Mouse (Mus musculus): ENCODE data around the gene Zc3h14. TPM values are rescaled to one million over a fixed set of nuclear protein-coding genes. Genes with fewer than 3 reads are reported as not detected.

Zc3h14 gene
- polyA plus RNA-seq, 1 experiment from 2014 or later: 141 TPM

DNA sequence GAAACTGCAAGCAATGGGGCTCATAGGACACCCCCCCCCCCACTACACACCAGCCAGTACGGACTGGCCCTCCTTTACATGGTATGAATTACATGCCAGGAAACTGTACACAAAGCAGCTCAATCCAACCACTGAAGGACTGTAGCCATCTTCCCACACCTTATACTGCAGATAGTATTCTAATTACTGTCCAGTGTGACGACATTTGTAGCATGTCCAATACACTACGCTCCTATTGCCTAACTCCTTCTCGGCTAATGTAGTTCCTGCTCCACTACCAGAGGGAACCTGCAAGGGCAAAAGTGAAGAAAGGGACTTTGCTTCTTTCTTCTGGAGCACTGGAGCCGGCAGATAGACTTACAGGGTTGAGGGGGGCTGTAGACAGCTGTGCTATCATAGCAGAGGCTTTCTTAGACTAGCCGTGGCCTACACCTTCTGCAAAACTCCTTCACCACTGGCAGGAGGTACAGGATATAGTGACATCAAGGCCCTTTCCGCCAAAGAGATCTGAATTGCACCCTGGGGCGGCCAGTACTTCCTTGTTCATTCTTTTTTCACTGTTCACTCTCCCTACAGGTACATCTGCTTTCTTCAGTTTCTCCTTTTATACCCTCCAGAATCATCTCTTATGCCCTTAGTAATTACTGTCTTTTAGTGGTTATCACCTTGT, 86.3 kb downstream of the Zc3h14 start:
- H3K36me3 ChIP-seq: no peaks in the 10 kb centered on the region
- WGBS: 88% methylated on average over 8 of the region's 8 CpGs

GRCm38 (mm10) chr12:98833901-98834300, 87.1 kb downstream of the Zc3h14 start:
- Histone ChIP-seq H3K4me3 (no peak overlapping the region), H3K27me3 (ENCODE audit: low read depth, poor library complexity, severe bottlenecking) (no peaks in the 10 kb centered on the region), H3K36me3 (no peaks in the 10 kb centered on the region), H3K4me1 (peaks cover 6% of the 10 kb centered on the region), H3K9me3 (replicated peaks) (no peaks in the 10 kb centered on the region), H3K27ac (no peak overlapping the region)
- 87% methylated on average over 1 of the region's 1 CpGs for WGBS
- no peak for DNase-seq (ENCODE audit: low spot score)

More for the DNA sequence above, 86.3 kb downstream of the Zc3h14 start:
- peaks cover 6% of the 10 kb centered on the region for H3K4me1 ChIP-seq
- no peak overlapping the region for H3K4me3 ChIP-seq
- no peak for DNase-seq (ENCODE audit: low spot score)
- H3K27me3 ChIP-seq (ENCODE audit: low read depth, poor library complexity, severe bottlenecking): no peaks in the 10 kb centered on the region
- no peaks in the 10 kb centered on the region for H3K9me3 ChIP-seq (replicated peaks)
- H3K27ac ChIP-seq: no peak overlapping the region

DNA sequence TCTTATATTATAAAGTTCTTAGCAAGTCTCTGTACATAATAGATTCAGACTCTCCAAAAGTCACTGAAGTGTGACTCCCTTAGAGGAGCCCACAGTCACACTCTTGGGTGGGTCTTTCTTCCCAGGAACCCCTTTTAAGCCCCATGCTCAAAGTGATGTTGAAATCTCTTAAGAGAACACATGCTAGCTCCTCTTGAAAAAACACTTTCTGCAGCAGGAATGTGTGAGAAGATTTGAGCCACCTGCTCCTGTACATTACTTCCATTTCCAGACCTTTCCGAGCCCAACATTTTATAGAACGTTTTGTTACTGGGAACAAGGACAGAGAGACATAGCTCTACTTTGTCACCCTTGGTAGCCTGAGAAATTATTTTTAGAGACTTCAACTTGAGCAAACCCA, 88.1 kb downstream of the Zc3h14 start:
- Histone ChIP-seq H3K4me1 (peaks cover 6% of the 10 kb centered on the region), H3K27ac (no peak overlapping the region), H3K36me3 (no peaks in the 10 kb centered on the region), H3K27me3 (ENCODE audit: low read depth, poor library complexity, severe bottlenecking) (no peaks in the 10 kb centered on the region), H3K4me3 (no peak overlapping the region), H3K9me3 (replicated peaks) (no peaks in the 10 kb centered on the region)
- no peak for DNase-seq (ENCODE audit: low spot score)
- WGBS: 93% methylated on average over 2 of the region's 2 CpGs

DNA sequence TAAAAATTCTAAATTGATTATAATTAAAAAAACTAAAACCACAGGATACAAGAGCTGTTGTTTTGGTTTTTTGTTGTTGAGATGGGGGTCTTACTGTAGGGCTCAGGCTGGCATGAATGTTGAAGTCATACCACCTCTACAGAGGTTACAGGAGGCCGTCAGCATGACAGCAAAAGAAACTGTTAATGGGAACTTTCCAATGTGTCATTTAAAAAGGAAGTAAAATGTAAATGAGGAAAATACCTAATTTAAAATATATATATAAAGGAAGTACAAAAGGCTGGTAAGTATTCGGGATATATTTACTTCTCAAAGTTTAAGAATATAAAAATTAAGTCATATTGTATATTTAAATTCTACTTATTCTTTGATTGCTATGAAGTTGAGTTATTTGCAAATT, 88.7 kb downstream of the Zc3h14 start:
- WGBS: 87% methylated on average over 2 of the region's 2 CpGs
- no peaks in the 10 kb centered on the region for H3K36me3 ChIP-seq

More for the DNA sequence above, 88.7 kb downstream of the Zc3h14 start:
- H3K4me3 ChIP-seq: no peak overlapping the region
- no peaks in the 10 kb centered on the region for H3K27me3 ChIP-seq (ENCODE audit: low read depth, poor library complexity, severe bottlenecking)
- DNase-seq (ENCODE audit: low spot score): no peak
- no peak overlapping the region for H3K27ac ChIP-seq
- no peaks in the 10 kb centered on the region for H3K9me3 ChIP-seq (replicated peaks)
- peaks cover 6% of the 10 kb centered on the region for H3K4me1 ChIP-seq

Other genes starting within 250 kb of the Zc3h14 start
- 0.13 TPM in 2 replicates for gene Kcnk10, start 168.7 kb upstream of the Zc3h14 start, polyA plus RNA-seq (2016; fragmentation: Nextera tagmentation; extraction: Ambion mirVana)
- gene Spata7, start 118.8 kb upstream of the Zc3h14 start, polyA plus RNA-seq (2016; fragmentation: Nextera tagmentation; extraction: Ambion mirVana): 19.5 and 21.4 TPM in 2 replicates
- 5.1 and 6.0 TPM in 2 replicates for gene Ptpn21, start 9.6 kb upstream of the Zc3h14 start, polyA plus RNA-seq (2016; fragmentation: Nextera tagmentation; extraction: Ambion mirVana)
- gene Eml5, start 154.5 kb downstream of the Zc3h14 start, polyA plus RNA-seq (2016; fragmentation: Nextera tagmentation; extraction: Ambion mirVana): 1.6 and 1.8 TPM in 2 replicates
- gene Ttc8, start 173.6 kb downstream of the Zc3h14 start, polyA plus RNA-seq (2016; fragmentation: Nextera tagmentation; extraction: Ambion mirVana): 25.5 and 32.6 TPM in 2 replicates